17 mouse cellular contexts compared by ENCODE assay signal in the genomic region with DNA sequence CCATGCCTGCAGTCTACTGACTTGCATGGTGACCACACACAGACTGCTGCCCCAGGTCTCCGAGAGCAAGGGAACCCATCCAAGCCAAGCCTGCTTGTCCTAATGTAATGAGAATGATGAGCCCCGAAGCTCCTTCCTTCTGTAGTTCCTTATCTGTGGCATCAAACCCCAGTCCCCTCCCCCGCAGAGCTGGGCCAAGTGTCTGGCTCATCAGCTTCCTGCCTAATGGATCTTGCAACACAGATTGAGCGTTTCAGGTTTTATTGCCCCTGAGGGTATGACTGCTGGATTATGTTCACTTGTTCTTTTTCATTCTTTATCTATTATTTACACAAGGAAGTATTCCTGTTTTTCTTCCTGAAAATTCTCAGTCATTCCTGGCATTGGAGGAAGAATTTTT.
DNase-seq lines count a peak whose midpoint lies in the region; ATAC-seq and TF ChIP-seq lines count a peak whose summit lies in the region.
"Had no signal": no experiment of that assay in that cellular context is flagged by ENCODE, and none has a peak within 500 bp of the region (broad histone marks: within the 10 kb centered on the region; RNA-seq: fewer than 3 reads in every experiment).

No protein-coding gene starts in this region.

- intact Hi-C loops in left cerebral cortex, adult 2 months (cut with DNase I): no loop called here

- no peaks in the 10 kb centered on the region for H3K36me3 ChIP-seq in kidney, postnatal 0 days (ENCODE audit: insufficient read depth, low read length)
- H3K36me3 ChIP-seq in neural tube, embryonic 14.5 days (ENCODE audit: control insufficient read depth, insufficient read depth, low read length): no peaks in the 10 kb centered on the region
- H3K36me3 ChIP-seq: hindbrain, embryonic 15.5 days; limb, embryonic 13.5 days; midbrain, embryonic 15.5 days had no signal

- no peak overlapping the region for H3K27ac ChIP-seq in kidney, postnatal 0 days
- peak overlapping the region; percentile 48; the same call in 1 of the 2 replicates for H3K27ac ChIP-seq in neural tube, embryonic 14.5 days (ENCODE audit: low read depth, low read length)
- H3K27ac ChIP-seq in left cerebral cortex, adult 2 months: no peak overlapping the region
- H3K27ac ChIP-seq: hindbrain, embryonic 15.5 days; limb, embryonic 13.5 days; liver, embryonic 14.5 days; midbrain, embryonic 15.5 days had no signal

- no peak for TF ChIP-seq CTCF in kidney, postnatal 0 days (IDR thresholded peaks at IDR 0.05; ENCODE audit: low read depth)
- TF ChIP-seq CTCF in left cerebral cortex, adult 2 months (IDR thresholded peaks at IDR 0.05): no peak

- peak; percentile 5 for DNase-seq in embryo, embryonic 10 days (ENCODE audit: low spot score)
- DNase-seq in embryo, embryonic 9.5 days (ENCODE audit: extremely low spot score): no peak
- peak; percentile 44 for DNase-seq in kidney, postnatal 0 days (ENCODE audit: low spot score)
- no peak for DNase-seq in kidney, adult 18-20 months
- DNase-seq in embryo, embryonic 10.5 days (ENCODE audit: low spot score): peak; percentile 7
- no peak for DNase-seq in left cerebral cortex, adult 2 months (ENCODE audit: extremely low spot score in 1 of 2, low spot score in 2 of 2)
- DNase-seq: B cell, adult 2 months; cerebellum, adult 8-10 months; thymus, postnatal 25 days had no signal

- no peak overlapping the region for H3K9ac ChIP-seq in kidney, postnatal 0 days (ENCODE audit: low read depth, low read length)
- no peak overlapping the region for H3K9ac ChIP-seq in neural tube, embryonic 14.5 days (replicated peaks; ENCODE audit: low read depth, low read length)
- H3K9ac ChIP-seq: hindbrain, embryonic 15.5 days; limb, embryonic 13.5 days; liver, embryonic 14.5 days; midbrain, embryonic 15.5 days had no signal

- H3K4me1 ChIP-seq in kidney, postnatal 0 days (replicated peaks; ENCODE audit: insufficient read depth, low read length): no peaks in the 10 kb centered on the region
- H3K4me1 ChIP-seq in neural tube, embryonic 14.5 days (ENCODE audit: control insufficient read depth, insufficient read depth, low read length): peaks cover 4% of the 10 kb centered on the region; the same call in 1 of the 2 replicates
- H3K4me1 ChIP-seq: hindbrain, embryonic 15.5 days; limb, embryonic 13.5 days; midbrain, embryonic 15.5 days had no signal

- no peak overlapping the region for H3K4me2 ChIP-seq in kidney, postnatal 0 days (ENCODE audit: low read length)
- H3K4me2 ChIP-seq in neural tube, embryonic 14.5 days (ENCODE audit: low read depth, low read length): no peak overlapping the region
- H3K4me2 ChIP-seq: hindbrain, embryonic 15.5 days; limb, embryonic 13.5 days; midbrain, embryonic 15.5 days had no signal

- 14% methylated on average over 4 of the region's 4 CpGs for WGBS in kidney, postnatal 0 days
- 40% methylated on average over 4 of the region's 4 CpGs for WGBS in neural tube, embryonic 14.5 days

- H3K4me3 ChIP-seq in kidney, postnatal 0 days (replicated peaks; ENCODE audit: low read depth, low read length): no peak overlapping the region
- no peak overlapping the region for H3K4me3 ChIP-seq in neural tube, embryonic 14.5 days (ENCODE audit: low read depth, low read length)
- H3K4me3 ChIP-seq in left cerebral cortex, adult 2 months: no peak overlapping the region
- H3K4me3 ChIP-seq: erythroblast, embryonic 14.5 days; hindbrain, embryonic 15.5 days; limb, embryonic 13.5 days; midbrain, embryonic 15.5 days had no signal

- H3K27me3 ChIP-seq in kidney, postnatal 0 days (ENCODE audit: insufficient read depth, low read length): no peaks in the 10 kb centered on the region
- no peaks in the 10 kb centered on the region for H3K27me3 ChIP-seq in neural tube, embryonic 14.5 days (ENCODE audit: control insufficient read depth, insufficient read depth, low read length)
- H3K27me3 ChIP-seq: hindbrain, embryonic 15.5 days; limb, embryonic 13.5 days; midbrain, embryonic 15.5 days had no signal

- H3K9me3 ChIP-seq in kidney, postnatal 0 days (replicated peaks; ENCODE audit: low read length): no peaks in the 10 kb centered on the region
- H3K9me3 ChIP-seq in neural tube, embryonic 14.5 days (ENCODE audit: control insufficient read depth, low read length): no peaks in the 10 kb centered on the region
- H3K9me3 ChIP-seq: hindbrain, embryonic 15.5 days; limb, embryonic 13.5 days; midbrain, embryonic 15.5 days had no signal

- no peak for ATAC-seq in kidney, postnatal 0 days (replicated peaks; ENCODE audit: low FRiP score, low read depth)
- 0 out of 2 replicates have a peak, but pooled peaks have one; percentile 54 for ATAC-seq in neural tube, embryonic 14.5 days (ENCODE audit: low read depth)
- ATAC-seq: forebrain, embryonic 16.5 days; intestine, postnatal 0 days; midbrain, embryonic 15.5 days had no signal

Comparison
In these comparisons a context has a peak if more than half of its experiments do, and no peak if none do; other contexts are left out.
1. DNase-seq: peak in embryo, embryonic 10 days (single experiment), kidney, postnatal 0 days (single experiment) and embryo, embryonic 10.5 days (single experiment); none in embryo, embryonic 9.5 days (single experiment), kidney, adult 18-20 months (single experiment) and left cerebral cortex, adult 2 months (0 of 2).